Mouse (Mus musculus): ENCODE data around the gene H2afx. TPM values are rescaled to one million over a fixed set of nuclear protein-coding genes. Genes with fewer than 3 reads are reported as not detected.
"Not testable (repeated sequence)": the region's sequence is repeated elsewhere in the genome, so short reads cannot be mapped to it uniquely, and the experiment has no call there.

Gene H2afx
- polyA plus RNA-seq, 1 experiment from 2014 or later, result 419 TPM

DNA sequence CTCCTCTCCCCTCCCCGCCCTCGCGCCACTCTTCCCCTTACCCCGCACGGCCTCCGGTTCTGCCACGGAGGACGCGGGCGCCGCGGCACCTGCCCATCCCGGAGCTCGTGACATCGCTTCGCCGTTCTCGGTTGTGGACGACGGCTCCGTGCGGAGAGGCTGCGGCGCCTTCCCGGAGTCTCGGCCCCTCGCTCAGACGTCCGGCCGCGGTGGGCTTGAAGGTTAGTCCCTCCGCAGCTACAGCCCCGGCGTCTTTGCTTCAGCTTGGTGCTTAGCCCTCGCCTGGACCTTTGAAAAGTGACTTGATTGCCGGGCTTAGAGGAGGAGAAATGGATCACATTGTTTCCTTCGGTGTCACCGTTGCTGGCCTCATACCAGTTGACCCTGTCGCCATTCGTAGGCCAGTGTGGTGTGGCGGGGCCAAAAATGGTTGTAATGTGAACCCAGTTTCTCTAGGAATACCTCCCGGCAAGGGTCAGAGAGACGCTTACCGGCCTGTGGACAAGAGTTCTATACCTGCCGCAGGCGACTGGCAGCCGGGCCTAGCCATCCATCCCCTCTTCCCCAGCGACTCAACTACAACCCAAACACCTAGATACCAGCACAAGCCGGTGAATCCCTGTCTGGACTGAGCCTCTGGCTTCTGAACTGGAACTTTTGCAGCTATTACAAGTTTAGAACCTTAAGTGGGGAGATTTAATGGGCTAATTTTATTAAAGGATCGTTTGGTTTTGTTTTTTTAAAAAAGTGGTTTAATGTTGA, 1.0 kb downstream of the H2afx start:
- peaks cover 60% of the 10 kb centered on the region for H3K36me3 ChIP-seq (ENCODE audit: insufficient read depth)
- DNase-seq (peak; percentile 57), ATAC-seq (ENCODE audit: insufficient read depth) (no peak)
- no peaks in the 10 kb centered on the region for H3K27me3 ChIP-seq (ENCODE audit: insufficient read depth, low read length)
- WGBS, result under 1% methylated on average over 50 of the region's 50 CpGs
- no peaks in the 10 kb centered on the region for H3K4me1 ChIP-seq (ENCODE audit: insufficient read depth)
- no peak for TF ChIP-seq CTCF (IDR thresholded peaks at IDR 0.05; ENCODE audit: low read depth)
- H3K27ac ChIP-seq (ENCODE audit: low read depth), result peak overlapping the region; percentile 98
- peak overlapping the region; percentile 99 for H3K9ac ChIP-seq
- peak overlapping the region; percentile 59 for H3K4me2 ChIP-seq
- H3K4me3 ChIP-seq (ENCODE audit: low read depth, low read length), result peak overlapping the region; percentile 99
- no peaks in the 10 kb centered on the region for H3K9me3 ChIP-seq (ENCODE audit: low read depth, low read length)

DNA sequence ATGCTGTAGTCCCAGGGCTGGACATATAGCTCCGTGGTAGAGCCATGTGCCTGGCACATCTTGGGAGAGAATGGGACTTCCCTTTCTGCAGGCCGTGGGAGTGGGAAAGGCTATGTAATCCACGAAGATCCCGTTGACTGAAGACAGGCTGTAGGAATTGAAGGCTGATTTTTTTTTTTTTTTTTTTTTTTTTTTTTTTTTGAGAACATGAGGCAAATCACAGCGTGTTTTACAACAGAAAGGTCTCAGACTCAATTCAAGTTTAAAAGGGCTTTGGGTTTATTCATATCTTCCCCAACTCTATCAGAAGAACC, 1.6 kb downstream of the H2afx start:
- Histone ChIP-seq H3K27ac (ENCODE audit: low read depth) (peak overlapping the region; percentile 98), H3K9ac (peak overlapping the region; percentile 99), H3K4me2 (peak overlapping the region; percentile 59), H3K4me1 (ENCODE audit: insufficient read depth) (no peaks in the 10 kb centered on the region), H3K36me3 (ENCODE audit: insufficient read depth) (peaks cover 59% of the 10 kb centered on the region), H3K4me3 (ENCODE audit: low read depth, low read length) (peak overlapping the region; percentile 99), H3K9me3 (ENCODE audit: low read depth, low read length) (no peaks in the 10 kb centered on the region), H3K27me3 (ENCODE audit: insufficient read depth, low read length) (no peaks in the 10 kb centered on the region)
- no peak for ATAC-seq (ENCODE audit: insufficient read depth)
- TF ChIP-seq CTCF (IDR thresholded peaks at IDR 0.05; ENCODE audit: low read depth), result no peak
- DNase-seq, result peak; percentile 32
- WGBS, result under 1% methylated on average over 5 of the region's 5 CpGs

DNA sequence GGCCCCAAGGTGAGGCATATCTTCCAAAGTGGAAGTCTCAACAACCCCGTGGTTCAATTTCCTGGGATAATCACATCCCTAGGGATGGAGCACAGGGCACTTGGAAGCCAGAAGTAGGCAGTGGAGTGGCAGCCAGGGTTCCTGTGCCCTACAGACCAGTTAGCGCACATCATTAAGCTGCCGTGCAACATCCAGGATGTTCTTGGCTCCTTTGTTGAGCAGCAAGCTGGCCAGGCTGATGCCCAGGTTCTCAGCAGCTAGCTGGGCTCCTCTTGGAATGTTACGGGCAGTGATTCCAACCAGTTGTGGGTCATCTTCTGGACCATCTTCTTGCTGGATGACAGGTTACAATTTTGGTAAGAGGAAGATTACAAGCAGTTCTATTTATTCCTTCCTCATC, 2.0 kb downstream of the H2afx start:
- 21% methylated on average over 4 of the region's 4 CpGs for WGBS
- not testable (repeated sequence) for H3K27me3 ChIP-seq (ENCODE audit: insufficient read depth, low read length); H3K4me1 ChIP-seq (ENCODE audit: insufficient read depth); ATAC-seq (ENCODE audit: insufficient read depth); DNase-seq; H3K9me3 ChIP-seq (ENCODE audit: low read depth, low read length)
- 0 out of 2 replicates have a peak overlapping the region, but pooled peaks have one; percentile 38 for H3K27ac ChIP-seq (ENCODE audit: low read depth)
- H3K4me2 ChIP-seq, result peak overlapping the region; percentile 59
- H3K4me3 ChIP-seq (ENCODE audit: low read depth, low read length), result peak overlapping the region; percentile 99
- H3K9ac ChIP-seq, result peak overlapping the region; percentile 99
- peaks cover 54% of the 10 kb centered on the region for H3K36me3 ChIP-seq (ENCODE audit: insufficient read depth)

DNA sequence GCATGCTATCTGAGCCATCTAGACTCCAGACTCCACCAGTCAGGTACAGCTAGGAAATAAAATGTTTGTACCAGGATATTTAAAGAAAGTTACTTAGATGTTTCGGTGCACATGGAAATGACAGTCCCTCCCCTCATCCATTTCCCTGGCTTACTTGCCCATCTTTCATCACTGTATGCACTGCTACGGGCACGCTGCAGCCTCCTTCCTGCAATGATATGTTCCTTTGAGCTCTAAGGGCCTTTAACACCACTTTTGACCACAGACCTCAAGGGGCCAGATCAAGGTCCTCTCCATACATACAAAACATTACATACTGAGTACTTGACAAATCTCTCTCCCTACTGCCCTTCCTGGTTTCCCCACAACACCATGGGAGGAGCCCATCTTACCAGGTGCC, 2.5 kb downstream of the H2afx start:
- Histone ChIP-seq H3K9ac (peak overlapping the region; percentile 99), H3K9me3 (ENCODE audit: low read depth, low read length) (no peaks in the 10 kb centered on the region), H3K4me3 (ENCODE audit: low read depth, low read length) (peak overlapping the region; percentile 99), H3K4me1 (ENCODE audit: insufficient read depth) (no peaks in the 10 kb centered on the region), H3K4me2 (peak overlapping the region; percentile 59), H3K27ac (ENCODE audit: low read depth) (0 out of 2 replicates have a peak overlapping the region, but pooled peaks have one; percentile 38), H3K36me3 (ENCODE audit: insufficient read depth) (peaks cover 53% of the 10 kb centered on the region), H3K27me3 (ENCODE audit: insufficient read depth, low read length) (no peaks in the 10 kb centered on the region)
- ATAC-seq (ENCODE audit: insufficient read depth) (no peak), DNase-seq (no peak)
- no peak for TF ChIP-seq CTCF (IDR thresholded peaks at IDR 0.05; ENCODE audit: low read depth)
- WGBS, result 45% methylated on average over 3 of the region's 3 CpGs

DNA sequence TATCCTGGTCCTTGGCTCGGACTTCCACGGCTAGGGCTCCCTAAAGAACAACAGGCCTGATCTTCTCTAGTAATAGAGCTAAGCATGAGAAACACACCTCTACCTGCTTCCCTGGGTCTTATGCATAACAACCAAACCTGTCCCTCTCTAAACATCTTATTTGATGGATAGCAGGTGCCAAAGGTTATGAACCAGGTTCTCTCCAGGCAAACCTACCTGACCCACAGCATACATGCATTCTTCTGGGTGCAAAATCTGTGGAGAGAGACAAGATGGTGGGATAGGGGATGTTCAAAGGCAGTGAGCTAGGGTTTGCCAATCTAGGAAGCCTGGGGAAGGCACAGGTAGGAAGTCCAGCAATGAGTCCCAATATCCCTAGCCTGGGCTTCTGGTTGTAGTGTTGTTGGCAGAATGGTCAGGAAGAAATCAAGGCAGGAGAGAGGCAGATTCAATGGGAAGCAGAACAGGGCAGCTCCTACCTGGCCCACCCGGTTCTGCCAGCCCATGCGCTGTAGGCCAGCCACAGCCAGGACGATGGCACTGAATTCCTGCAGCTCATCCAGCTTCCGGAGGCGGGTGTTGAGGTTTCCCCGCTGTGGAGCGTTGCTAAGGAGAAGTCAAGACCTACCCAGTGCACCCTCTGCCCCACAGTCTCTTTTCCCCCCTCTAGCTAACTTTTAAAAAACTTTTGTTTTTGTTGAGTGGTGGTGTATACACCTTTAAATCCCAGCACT, 3.1 kb downstream of the H2afx start:
- H3K4me1 ChIP-seq (ENCODE audit: insufficient read depth), result no peaks in the 10 kb centered on the region
- 51% methylated on average over 9 of the region's 9 CpGs for WGBS

DNA sequence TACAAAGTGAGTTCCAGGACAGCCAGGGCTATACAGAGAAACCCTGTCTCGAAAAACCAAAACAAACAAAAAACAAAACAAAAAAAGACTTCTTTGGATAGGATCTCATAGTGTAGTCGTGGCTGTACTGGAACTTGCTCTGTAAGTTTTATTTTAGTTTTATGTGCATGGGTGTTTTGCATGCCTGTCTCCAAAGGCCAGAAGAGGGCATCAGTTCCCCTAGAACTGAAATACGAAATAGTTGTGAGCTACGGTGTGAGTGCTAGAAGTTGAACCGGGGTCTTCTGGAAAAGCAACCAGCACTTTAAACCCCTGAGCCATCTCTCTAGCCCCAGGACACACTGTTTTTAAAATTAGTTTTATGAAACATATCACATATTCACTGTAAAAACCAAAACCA, 4.1 kb downstream of the H2afx start:
- no peak overlapping the region for H3K9ac ChIP-seq
- H3K9me3 ChIP-seq (ENCODE audit: low read depth, low read length), result no peaks in the 10 kb centered on the region
- TF ChIP-seq CTCF (IDR thresholded peaks at IDR 0.05; ENCODE audit: low read depth), result no peak
- DNase-seq (peak; percentile 35), ATAC-seq (ENCODE audit: insufficient read depth) (no peak)
- no peaks in the 10 kb centered on the region for H3K4me1 ChIP-seq (ENCODE audit: insufficient read depth)
- no peak overlapping the region for H3K4me2 ChIP-seq
- WGBS, result 75% methylated on average over 5 of the region's 5 CpGs
- H3K36me3 ChIP-seq (ENCODE audit: insufficient read depth), result peaks cover 38% of the 10 kb centered on the region
- H3K4me3 ChIP-seq (ENCODE audit: low read depth, low read length), result no peak overlapping the region
- no peaks in the 10 kb centered on the region for H3K27me3 ChIP-seq (ENCODE audit: insufficient read depth, low read length)
- no peak overlapping the region for H3K27ac ChIP-seq (ENCODE audit: low read depth)

More for the DNA sequence above, 3.1 kb downstream of the H2afx start:
- H3K9me3 ChIP-seq (ENCODE audit: low read depth, low read length), result no peaks in the 10 kb centered on the region
- no peak for DNase-seq
- peak overlapping the region; percentile 16; the same call in 1 of the 2 replicates for H3K27ac ChIP-seq (ENCODE audit: low read depth)
- H3K4me3 ChIP-seq (ENCODE audit: low read depth, low read length), result peak overlapping the region; percentile 99
- no peak for TF ChIP-seq CTCF (IDR thresholded peaks at IDR 0.05; ENCODE audit: low read depth)
- no peak for ATAC-seq (ENCODE audit: insufficient read depth)
- H3K9ac ChIP-seq, result peak overlapping the region; percentile 18
- peaks cover 48% of the 10 kb centered on the region for H3K36me3 ChIP-seq (ENCODE audit: insufficient read depth)
- H3K27me3 ChIP-seq (ENCODE audit: insufficient read depth, low read length), result no peaks in the 10 kb centered on the region
- H3K4me2 ChIP-seq, result peak overlapping the region; percentile 59

DNA sequence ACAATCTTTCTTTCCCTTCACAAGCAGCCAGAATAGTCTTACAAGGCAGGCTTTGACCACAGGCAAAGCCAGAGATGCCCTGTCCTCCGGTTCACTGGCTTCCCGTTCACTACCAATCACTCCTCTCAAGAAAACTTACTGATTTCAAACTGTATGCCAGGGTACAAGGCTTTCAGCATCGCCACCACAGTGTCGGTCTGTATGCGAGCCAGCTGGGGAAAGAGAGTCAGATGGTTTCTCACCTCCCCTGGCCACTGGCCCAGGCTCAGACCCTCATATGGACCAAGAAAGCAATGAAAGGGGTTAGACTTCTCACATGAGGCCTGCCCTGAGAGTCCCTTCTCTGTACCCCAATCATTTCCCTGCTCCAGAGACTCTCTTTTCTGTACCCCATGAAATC, 7.0 kb downstream of the H2afx start:
- no peaks in the 10 kb centered on the region for H3K9me3 ChIP-seq (ENCODE audit: low read depth, low read length)
- WGBS, result 79% methylated on average over 5 of the region's 5 CpGs
- H3K27ac ChIP-seq (ENCODE audit: low read depth), result peak overlapping the region; percentile 7; the same call in 1 of the 2 replicates
- peaks cover 36% of the 10 kb centered on the region for H3K36me3 ChIP-seq (ENCODE audit: insufficient read depth)
- TF ChIP-seq CTCF (IDR thresholded peaks at IDR 0.05; ENCODE audit: low read depth), result no peak
- no peak overlapping the region; the same call in 1 of the 2 replicates for H3K4me2 ChIP-seq
- no peak for DNase-seq
- H3K4me1 ChIP-seq (ENCODE audit: insufficient read depth), result no peaks in the 10 kb centered on the region
- H3K9ac ChIP-seq, result peak overlapping the region; percentile 39; the same call in 1 of the 2 replicates
- H3K27me3 ChIP-seq (ENCODE audit: insufficient read depth, low read length), result no peaks in the 10 kb centered on the region
- H3K4me3 ChIP-seq (ENCODE audit: low read depth, low read length), result peak overlapping the region; percentile 76
- no peak for ATAC-seq (ENCODE audit: insufficient read depth)
